Mouse (Mus musculus): Measurements from ENCODE around the gene Dok4.
"Not testable (repeated sequence)": the region's sequence is repeated elsewhere in the genome, so short reads cannot be mapped to it uniquely, and the experiment has no call there.

DNA sequence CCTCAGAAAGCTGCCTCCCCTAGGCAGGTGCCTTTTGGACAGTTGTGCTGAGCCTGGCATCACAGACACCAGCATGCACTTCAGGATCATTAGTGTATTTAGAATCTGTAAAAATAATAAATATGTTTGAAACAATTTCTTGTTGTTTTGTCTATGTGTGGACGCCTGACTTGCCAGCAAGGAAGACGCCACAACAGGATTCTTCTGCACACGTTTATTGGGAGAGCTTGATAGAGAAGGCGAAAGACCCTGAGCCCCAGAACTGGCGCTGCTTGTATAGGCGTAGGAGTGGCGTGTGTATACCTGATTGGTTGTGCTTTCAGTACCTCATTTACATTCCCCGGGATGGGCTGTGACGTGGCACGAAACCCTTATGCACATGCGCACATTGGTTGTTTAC lies 21.4 kb downstream of the Dok4 start:
- TF ChIP-seq MYOG (IDR thresholded peaks at IDR 0.05; ENCODE audit: control insufficient read depth in 1 of 3, insufficient read depth in 1 of 3, insufficient read length in 2 of 3, low read depth in 2 of 3); USF1 (IDR thresholded peaks at IDR 0.05; ENCODE audit: low read depth); E2F4 (IDR thresholded peaks at IDR 0.05; ENCODE audit: insufficient read depth); MYOD1 (IDR thresholded peaks at IDR 0.05; ENCODE audit: control insufficient read depth in 1 of 3, insufficient read length in 2 of 3, low read depth in 2 of 3); POLR2AphosphoS2 (IDR thresholded peaks at IDR 0.05; ENCODE audit: insufficient read length, low read depth); POLR2A (IDR thresholded peaks at IDR 0.05; ENCODE audit: insufficient read length, low read depth); TCF12 (IDR thresholded peaks at IDR 0.05; ENCODE audit: insufficient read depth, poor library complexity, severe bottlenecking): not testable (repeated sequence)
